Mouse (Mus musculus) splenic B cell, adult 2 months (primary cell): ENCODE measurements around the gene Glis1.

Source experiments
- DNase-seq: peaks from one replicate; pipeline ENCODE4 v3.0.0-alpha.2; 2011; ENCODE audit warnings: low read depth, low spot score
- H3K27me3 ChIP-seq: 2 replicates; pipeline ENCODE4 v1.6.1; 2012; ENCODE audit warnings: mild to moderate bottlenecking, low read length, moderate library complexity, mixed read lengths; ENCODE audit not compliant: control insufficient read depth, poor library complexity, insufficient read depth, severe bottlenecking
- H3K36me3 ChIP-seq: 2 replicates; pipeline ENCODE4 v1.6.1; 2012; ENCODE audit warnings: mild to moderate bottlenecking, low read length, moderate library complexity, mixed read lengths; ENCODE audit not compliant: control insufficient read depth, poor library complexity, insufficient read depth, severe bottlenecking

Gene Glis1

GRCm38 (mm10) chr4:107561056-107561455 is 126.7 kb downstream of the Glis1 start:
- Histone ChIP-seq H3K27me3 (no peaks in the 10 kb centered on the region), H3K36me3 (no peaks in the 10 kb centered on the region)
- DNase-seq: no peak

GRCm38 (mm10) chr4:107568159-107568558 is 133.8 kb downstream of the Glis1 start:
- DNase-seq: no peak

GRCm38 (mm10) chr4:107568881-107569443 is 134.6 kb downstream of the Glis1 start:
- Histone ChIP-seq H3K36me3 (no peaks in the 10 kb centered on the region), H3K27me3 (no peaks in the 10 kb centered on the region)
- DNase-seq: no peak

More at GRCm38 (mm10) chr4:107568159-107568558, 133.8 kb downstream of the Glis1 start:
- Histone ChIP-seq H3K36me3 (no peaks in the 10 kb centered on the region), H3K27me3 (no peaks in the 10 kb centered on the region)

GRCm38 (mm10) chr4:107570329-107571014 is 136.1 kb downstream of the Glis1 start:
- DNase-seq: no peak
- Histone ChIP-seq H3K36me3 (no peaks in the 10 kb centered on the region), H3K27me3 (no peaks in the 10 kb centered on the region)

GRCm38 (mm10) chr4:107575781-107576180 is 141.4 kb downstream of the Glis1 start:
- Histone ChIP-seq H3K36me3 (no peaks in the 10 kb centered on the region), H3K27me3 (no peaks in the 10 kb centered on the region)
- no peak for DNase-seq

- no peak for DNase-seq
- H3K36me3 ChIP-seq: no peaks in the 10 kb centered on the region
- H3K27me3 ChIP-seq: no peaks in the 10 kb centered on the region
Observed at GRCm38 (mm10) chr4:107576742-107577141, 142.4 kb downstream of the Glis1 start.

- Histone ChIP-seq H3K27me3 (no peaks in the 10 kb centered on the region), H3K36me3 (no peaks in the 10 kb centered on the region)
- no peak for DNase-seq
Observed at GRCm38 (mm10) chr4:107577146-107577839, 142.9 kb downstream of the Glis1 start.

GRCm38 (mm10) chr4:107580883-107581282 is 146.5 kb downstream of the Glis1 start:
- H3K27me3 ChIP-seq: no peaks in the 10 kb centered on the region
- DNase-seq: no peak

GRCm38 (mm10) chr4:107586391-107586790 is 152.0 kb downstream of the Glis1 start:
- Histone ChIP-seq H3K36me3 (no peaks in the 10 kb centered on the region), H3K27me3 (no peaks in the 10 kb centered on the region)
- DNase-seq: no peak

More at GRCm38 (mm10) chr4:107580883-107581282, 146.5 kb downstream of the Glis1 start:
- no peaks in the 10 kb centered on the region for H3K36me3 ChIP-seq

- no peak for DNase-seq
- Histone ChIP-seq H3K27me3 (no peaks in the 10 kb centered on the region), H3K36me3 (no peaks in the 10 kb centered on the region)
Observed at GRCm38 (mm10) chr4:107588637-107589036, 154.2 kb downstream of the Glis1 start.

GRCm38 (mm10) chr4:107589046-107589445 is 154.7 kb downstream of the Glis1 start:
- no peaks in the 10 kb centered on the region for H3K36me3 ChIP-seq
- DNase-seq: no peak
- H3K27me3 ChIP-seq: no peaks in the 10 kb centered on the region

- no peaks in the 10 kb centered on the region for H3K36me3 ChIP-seq
- DNase-seq: no peak
- no peaks in the 10 kb centered on the region for H3K27me3 ChIP-seq
Observed at GRCm38 (mm10) chr4:107590805-107591534, 156.6 kb downstream of the Glis1 start.

GRCm38 (mm10) chr4:107593426-107593825 is 159.0 kb downstream of the Glis1 start:
- no peak for DNase-seq
- no peaks in the 10 kb centered on the region for H3K27me3 ChIP-seq
- H3K36me3 ChIP-seq: no peaks in the 10 kb centered on the region

GRCm38 (mm10) chr4:107597226-107597897 is 163.0 kb downstream of the Glis1 start:
- DNase-seq: no peak
- Histone ChIP-seq H3K36me3 (no peaks in the 10 kb centered on the region), H3K27me3 (no peaks in the 10 kb centered on the region)
